Mouse (Mus musculus) lung, postnatal 0 days (tissue): Measurements from ENCODE around the gene Mreg.

ENCODE experiments used
- CTCF ChIP-seq: IDR thresholded peaks from 2 replicates; pipeline ENCODE4 v1.5.1; 2016; ENCODE audit warnings: antibody characterized with exemption, mild to moderate bottlenecking
- EP300 ChIP-seq: IDR thresholded peaks from 2 replicates; pipeline ENCODE4 v1.6.1; 2016; ENCODE audit warnings: antibody characterized with exemption, mild to moderate bottlenecking, control low read depth

DNA sequence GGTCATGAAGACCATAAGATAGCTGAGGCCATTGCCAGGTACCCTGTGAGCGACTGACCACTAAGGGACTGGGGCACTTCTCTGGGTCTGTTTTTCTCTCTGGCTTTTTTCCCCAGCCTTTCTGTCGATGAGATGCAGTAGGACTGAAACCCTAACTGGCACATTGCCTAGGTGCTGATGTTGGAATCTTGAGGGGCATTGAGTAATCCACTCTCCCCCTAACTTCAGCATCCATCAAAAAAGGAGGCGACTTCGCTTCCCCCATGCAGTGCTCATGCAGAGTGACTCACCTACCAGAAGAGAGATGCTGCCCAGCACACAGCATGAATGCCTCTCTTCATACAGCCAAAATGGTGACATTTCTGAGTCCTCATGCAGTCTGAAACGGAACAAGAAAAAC, 97.9 kb downstream of the Mreg start:
- TF ChIP-seq CTCF (no peak), EP300 (no peak)
